Mouse (Mus musculus) G1E (cell line): Measurements from ENCODE around the gene Sorbs1. TPM values are rescaled to one million over a fixed set of nuclear protein-coding genes. Genes with fewer than 3 reads are reported as not detected.

Experiments
- ATAC-seq: 2 replicates; pipeline ENCODE4 v1.8.0; 2016; ENCODE audit warnings: mild to moderate bottlenecking; ENCODE audit not compliant: insufficient number of reproducible peaks, poor library complexity, low FRiP score, severe bottlenecking; ENCODE audit errors: extremely low read depth
- DNase-seq: peaks from one replicate; pipeline ENCODE4 v3.0.0; 2012; ENCODE audit warnings: low spot score
- H3K27me3 ChIP-seq: 2 replicates; pipeline ENCODE4 v1.6.1; 2012; ENCODE audit warnings: mild to moderate bottlenecking, low read length, inconsistent platforms; ENCODE audit not compliant: insufficient read depth
- H3K36me3 ChIP-seq: replicated peaks from 2 replicates; pipeline ENCODE3; 2012; ENCODE audit warnings: mild to moderate bottlenecking, inconsistent platforms
- H3K4me1 ChIP-seq: 2 replicates; pipeline ENCODE4 v1.6.1; 2012; ENCODE audit warnings: low read depth, low read length, inconsistent platforms, mixed read lengths; ENCODE audit not compliant: insufficient read depth
- H3K4me3 ChIP-seq: 2 replicates; pipeline ENCODE4 v1.5.1; 2012; ENCODE audit warnings: low read depth, mild to moderate bottlenecking, inconsistent platforms, low read length, moderate library complexity, mixed read lengths
- H3K9me3 ChIP-seq: replicated peaks from 2 replicates; pipeline ENCODE4 v1.6.1; 2012; ENCODE audit warnings: inconsistent platforms
- CTCF ChIP-seq: IDR thresholded peaks from 2 replicates; pipeline ENCODE4 v1.5.1; 2012; ENCODE audit warnings: low read depth, low read length, inconsistent platforms, mixed read lengths
- GATA1 ChIP-seq: IDR thresholded peaks from 2 replicates; pipeline ENCODE4 v1.6.1; 2012; ENCODE audit warnings: borderline replicate concordance, low read length, inconsistent platforms, mixed read lengths
- GATA2 ChIP-seq: IDR thresholded peaks from 2 replicates; pipeline ENCODE4 v1.6.1; 2012; ENCODE audit warnings: low read depth, low read length, inconsistent platforms, borderline replicate concordance
- POLR2AphosphoS5 ChIP-seq: IDR thresholded peaks from 2 replicates; pipeline ENCODE4 v1.6.1; 2012; ENCODE audit warnings: low read depth, low read length, inconsistent platforms; ENCODE audit not compliant: insufficient replicate concordance
- TAL1 ChIP-seq: conservative IDR thresholded peaks from 2 replicates; pipeline ENCODE4 v1.6.1; 2012; ENCODE audit warnings: low read depth, low read length, inconsistent platforms, mixed read lengths
- polyA plus RNA-seq: library from polyadenylated mRNA; stranded (reverse); fragments of >175 nt; gene quantifications from 2 replicates; pipeline ENCODE4 v1.2.3, GENCODE M21; 2012
- total RNA-seq, 2 experiments: library from RNA; stranded (forward) in 1 of 2; stranded (reverse) in 1 of 2; fragments of 200-1000 nt in 1 of 2; fragments of >200 nt in 1 of 2; fragmentation: Nextera tagmentation in 1 of 2; gene quantifications; 2 replicates each; pipeline ENCODE4 v1.2.3; 2014 to 2017

Sorbs1 gene
- total and polyA plus RNA-seq, 3 experiments: 9.2 to 64.2 (median 19.2) TPM

GRCm38 (mm10) chr19:40249352-40249751 is 264.2 kb downstream of the Sorbs1 start:
- Histone ChIP-seq H3K4me1 (no peaks in the 10 kb centered on the region), H3K4me3 (no peak overlapping the region), H3K27me3 (no peaks in the 10 kb centered on the region), H3K36me3 (no peaks in the 10 kb centered on the region), H3K9me3 (no peaks in the 10 kb centered on the region)
- ATAC-seq (no peak), DNase-seq (no peak)
- no peak for TF ChIP-seq CTCF
- TF ChIP-seq TAL1: no peak
- no peak for TF ChIP-seq POLR2AphosphoS5
- no peak for TF ChIP-seq GATA2
- no peak for TF ChIP-seq GATA1

- H3K4me1 ChIP-seq: no peaks in the 10 kb centered on the region
- ATAC-seq (no peak), DNase-seq (no peak)
- no peaks in the 10 kb centered on the region for H3K27me3 ChIP-seq
- no peak for TF ChIP-seq CTCF
- no peak for TF ChIP-seq TAL1
- no peak for TF ChIP-seq POLR2AphosphoS5
- no peak for TF ChIP-seq GATA1
- TF ChIP-seq GATA2: no peak
- H3K36me3 ChIP-seq: no peaks in the 10 kb centered on the region
- H3K4me3 ChIP-seq: no peak overlapping the region
- no peaks in the 10 kb centered on the region for H3K9me3 ChIP-seq
These were observed 265.1 kb downstream of the Sorbs1 start for GRCm38 (mm10) chr19:40248476-40248875.

GRCm38 (mm10) chr19:40247268-40247666 is 266.3 kb downstream of the Sorbs1 start:
- no peaks in the 10 kb centered on the region for H3K4me1 ChIP-seq
- H3K9me3 ChIP-seq: no peaks in the 10 kb centered on the region
- TF ChIP-seq GATA1 (no peak), POLR2AphosphoS5 (no peak), GATA2 (no peak), CTCF (no peak), TAL1 (no peak)
- H3K36me3 ChIP-seq: no peaks in the 10 kb centered on the region
- ATAC-seq (no peak), DNase-seq (no peak)
- no peaks in the 10 kb centered on the region for H3K27me3 ChIP-seq
- H3K4me3 ChIP-seq: no peak overlapping the region

GRCm38 (mm10) chr19:40246646-40247267 is 266.8 kb downstream of the Sorbs1 start:
- Histone ChIP-seq H3K36me3 (no peaks in the 10 kb centered on the region), H3K4me1 (no peaks in the 10 kb centered on the region), H3K4me3 (no peak overlapping the region), H3K9me3 (no peaks in the 10 kb centered on the region), H3K27me3 (no peaks in the 10 kb centered on the region)
- DNase-seq: no peak
- no peak for ATAC-seq
- TF ChIP-seq CTCF: no peak
- no peak for TF ChIP-seq GATA2
- TF ChIP-seq GATA1: no peak
- no peak for TF ChIP-seq TAL1

Other genes starting within 250 kb of the Sorbs1 start
- not detected in 2 replicates for gene Pdlim1, start 241.9 kb downstream of the Sorbs1 start, total RNA-seq (2014; fragmentation: Nextera tagmentation)
- gene Pdlim1, start 241.9 kb downstream of the Sorbs1 start, total RNA-seq (2017): 0.05 TPM in 1 of 2 replicates, not detected in the other
- 0.02 TPM in 1 of 2 replicates, not detected in the other for gene Pdlim1, start 241.9 kb downstream of the Sorbs1 start, polyA plus RNA-seq
- 104 and 111 TPM in 2 replicates for gene Aldh18a1, start 74.7 kb upstream of the Sorbs1 start, total RNA-seq (2014; fragmentation: Nextera tagmentation)
- gene Aldh18a1, start 74.7 kb upstream of the Sorbs1 start, total RNA-seq (2017): 41.1 and 43.7 TPM in 2 replicates
- gene Aldh18a1, start 74.7 kb upstream of the Sorbs1 start, polyA plus RNA-seq: 15.4 and 24.9 TPM in 2 replicates
- gene Tctn3, start 98.5 kb upstream of the Sorbs1 start, total RNA-seq (2014; fragmentation: Nextera tagmentation): 14.1 and 15.3 TPM in 2 replicates
- gene Tctn3, start 98.5 kb upstream of the Sorbs1 start, total RNA-seq (2017): 7.3 and 7.6 TPM in 2 replicates
- gene Tctn3, start 98.5 kb upstream of the Sorbs1 start, polyA plus RNA-seq: 16.4 and 17.0 TPM in 2 replicates
- not detected in 2 replicates for gene Entpd1, start 98.6 kb upstream of the Sorbs1 start, total RNA-seq (2014; fragmentation: Nextera tagmentation)
- 0.33 and 0.70 TPM in 2 replicates for gene Entpd1, start 98.6 kb upstream of the Sorbs1 start, total RNA-seq (2017)
- gene Entpd1, start 98.6 kb upstream of the Sorbs1 start, polyA plus RNA-seq: not detected in 2 replicates
- 6.1 and 10.8 TPM in 2 replicates for gene Cc2d2b, start 235.0 kb upstream of the Sorbs1 start, total RNA-seq (2014; fragmentation: Nextera tagmentation)
- 3.3 and 3.4 TPM in 2 replicates for gene Cc2d2b, start 235.0 kb upstream of the Sorbs1 start, total RNA-seq (2017)
- gene Cc2d2b, start 235.0 kb upstream of the Sorbs1 start, polyA plus RNA-seq: 0.01 and 0.27 TPM in 2 replicates